Mouse (Mus musculus): ENCODE data around the gene Gm20741. TPM values are rescaled to one million over a fixed set of nuclear protein-coding genes. Genes with fewer than 3 reads are reported as not detected.

Gene Gm20741
- not detected in 2 replicates for total RNA-seq (2021)
- long read RNA-seq: 0 reads

GRCm38 (mm10) chr16:88811827-88812226 is at the start of gene Gm20741:
Gene Gm20741, minus strand, starts transcription at chr16:88812220.
- DNase-seq: no peak

GRCm38 (mm10) chr16:88851450-88851849 is 39.4 kb upstream of the Gm20741 start:
- peak; percentile 3 for DNase-seq

GRCm38 (mm10) chr16:88848558-88848957 is 36.5 kb upstream of the Gm20741 start:
- DNase-seq: no peak

GRCm38 (mm10) chr16:88847363-88847762 is 35.3 kb upstream of the Gm20741 start:
- DNase-seq: no peak

GRCm38 (mm10) chr16:88826978-88827377 is 15.0 kb upstream of the Gm20741 start:
- DNase-seq: no peak

GRCm38 (mm10) chr16:88826095-88826652 is 14.2 kb upstream of the Gm20741 start, which contains the start of gene Krtap14:
Gene Krtap14, minus strand, starts transcription at chr16:88826145.
- DNase-seq: no peak

- DNase-seq: no peak
Measured at GRCm38 (mm10) chr16:88823736-88824135, 11.7 kb upstream of the Gm20741 start.

GRCm38 (mm10) chr16:88820066-88820465 is 8.0 kb upstream of the Gm20741 start, which contains the start of gene Krtap15:
Gene Krtap15, plus strand, starts transcription at chr16:88820215.
- DNase-seq: no peak

- no peak for DNase-seq
Measured at GRCm38 (mm10) chr16:88786786-88787185, 25.2 kb downstream of the Gm20741 start.

- no peak for DNase-seq
Measured at GRCm38 (mm10) chr16:88777596-88777995, 34.4 kb downstream of the Gm20741 start, which contains the start of gene Gm5965. Gene Gm5965, plus strand, starts transcription at chr16:88777896.

- no peak for DNase-seq
Measured at GRCm38 (mm10) chr16:88774106-88774505, 37.9 kb downstream of the Gm20741 start, which contains the start of gene 2310057N15Rik. Gene 2310057N15Rik, minus strand, starts transcription at chr16:88774206.

Other genes with a start within 250 kb of the Gm20741 start
- gene Cldn8, start 249.0 kb downstream of the Gm20741 start, total RNA-seq (2021): not detected in 2 replicates
- not detected in 2 replicates for gene Krtap24-1, start 199.9 kb downstream of the Gm20741 start, total RNA-seq (2021)
- gene 2310079G19Rik, start 184.6 kb downstream of the Gm20741 start, total RNA-seq (2021): not detected in 2 replicates
- gene Krtap26-1, start 164.4 kb downstream of the Gm20741 start, total RNA-seq (2021): not detected in 2 replicates
- gene Krtap27-1, start 140.5 kb downstream of the Gm20741 start, total RNA-seq (2021): not detected in 2 replicates
- gene 2310061N02Rik, start 104.3 kb downstream of the Gm20741 start, total RNA-seq (2021): not detected in 2 replicates
- not detected in 2 replicates for gene Krtap13-1, start 83.4 kb downstream of the Gm20741 start, total RNA-seq (2021)
- not detected in 2 replicates for gene Krtap13, start 60.6 kb downstream of the Gm20741 start, total RNA-seq (2021)
- not detected in 2 replicates for gene 2310034C09Rik, start 53.4 kb downstream of the Gm20741 start, total RNA-seq (2021)
- gene 2310057N15Rik, start 38.0 kb downstream of the Gm20741 start, total RNA-seq (2021): not detected in 2 replicates
- not detected in 2 replicates for gene Gm5965, start 34.3 kb downstream of the Gm20741 start, total RNA-seq (2021)
- gene Krtap15, start 8.0 kb upstream of the Gm20741 start, total RNA-seq (2021): not detected in 2 replicates
- not detected in 2 replicates for gene Krtap14, start 13.9 kb upstream of the Gm20741 start, total RNA-seq (2021)
- gene Krtap19-1, start 57.2 kb upstream of the Gm20741 start, total RNA-seq (2021): not detected in 2 replicates
- not detected in 2 replicates for gene Krtap19-2, start 62.0 kb upstream of the Gm20741 start, total RNA-seq (2021)
- not detected in 2 replicates for gene Krtap19-3, start 65.8 kb upstream of the Gm20741 start, total RNA-seq (2021)
- not detected in 2 replicates for gene Krtap19-4, start 72.9 kb upstream of the Gm20741 start, total RNA-seq (2021)
- not detected in 2 replicates for gene Krtap19-5, start 84.2 kb upstream of the Gm20741 start, total RNA-seq (2021)
- not detected in 2 replicates for gene Krtap19-9b, start 120.0 kb upstream of the Gm20741 start, total RNA-seq (2021)
- gene Krtap16-3, start 150.7 kb upstream of the Gm20741 start, total RNA-seq (2021): not detected in 2 replicates
- gene Krtap22-2, start 198.5 kb upstream of the Gm20741 start, total RNA-seq (2021): not detected in 2 replicates
- not detected in 2 replicates for gene Gm10229, start 203.1 kb upstream of the Gm20741 start, total RNA-seq (2021)
- not detected in 2 replicates for gene Krtap6-1, start 219.5 kb upstream of the Gm20741 start, total RNA-seq (2021)
- gene Gm10228, start 229.3 kb upstream of the Gm20741 start, total RNA-seq (2021): not detected in 2 replicates
- not detected in 2 replicates for gene Krtap6-5, start 235.7 kb upstream of the Gm20741 start, total RNA-seq (2021)

Measured in adrenal gland, postnatal 25 days (tissue).